Mouse (Mus musculus) testis, adult 2 months (tissue): ENCODE data around the gene Atp8b4.

ENCODE experiments used
- CTCF ChIP-seq: fragments of 200-500 bp; IDR thresholded peaks from 2 replicates; pipeline ENCODE4 v1.5.1; 2012; ENCODE audit warnings: low read depth, mild to moderate bottlenecking, inconsistent platforms, low read length, moderate library complexity; ENCODE audit not compliant: control insufficient read depth, insufficient read depth, insufficient replicate concordance
- POLR2A ChIP-seq: fragments of 200-500 bp; IDR thresholded peaks from 2 replicates; pipeline ENCODE4 v1.6.1; 2012; ENCODE audit warnings: low read depth, mild to moderate bottlenecking, inconsistent platforms, low read length, moderate library complexity; ENCODE audit not compliant: control insufficient read depth

- TF ChIP-seq POLR2A (no peak), CTCF (no peak)
Observed at GRCm38 (mm10) chr2:126394924-126395323, 105.5 kb downstream of the Atp8b4 start.
